Mouse (Mus musculus) forebrain, embryonic 12.5 days (tissue): ENCODE measurements around the gene Gm10142. TPM values are rescaled to one million over a fixed set of nuclear protein-coding genes. Genes with fewer than 3 reads are reported as not detected.
"Not testable (repeated sequence)": the region's sequence is repeated elsewhere in the genome, so short reads cannot be mapped to it uniquely, and the experiment has no call there.

Experiments used
- ATAC-seq: fragments of 200-750 bp; cut with Nextera tagmentation; 2 replicates; pipeline ENCODE4 v1.8.0; 2017; ENCODE audit warnings: moderate TSS enrichment; ENCODE audit not compliant: low FRiP score
- H3K27ac ChIP-seq: fragments of 300-500 bp; sonication (generic); 2 replicates; pipeline ENCODE4 v1.5.1; 2016; ENCODE audit warnings: mild to moderate bottlenecking
- H3K27me3 ChIP-seq: fragments of 300-500 bp; sonication (generic); 2 replicates; pipeline ENCODE4 v1.6.1; 2016; ENCODE audit warnings: mild to moderate bottlenecking
- H3K36me3 ChIP-seq: fragments of 300-500 bp; sonication (generic); replicated peaks from 2 replicates; pipeline ENCODE4 v1.6.1; 2016; ENCODE audit warnings: mild to moderate bottlenecking
- H3K4me1 ChIP-seq: fragments of 300-500 bp; sonication (generic); 2 replicates; pipeline ENCODE4 v1.6.1; 2016
- H3K4me2 ChIP-seq: fragments of 300-500 bp; sonication (generic); 2 replicates; pipeline ENCODE4 v1.6.1; 2016; ENCODE audit warnings: mild to moderate bottlenecking, moderate library complexity
- H3K4me3 ChIP-seq: fragments of 300-500 bp; sonication (generic); replicated peaks from 2 replicates; pipeline ENCODE4 v1.5.1; 2016; ENCODE audit warnings: mild to moderate bottlenecking
- H3K9ac ChIP-seq: fragments of 300-500 bp; sonication (generic); 2 replicates; pipeline ENCODE4 v1.6.1; 2016; ENCODE audit warnings: mild to moderate bottlenecking
- H3K9me3 ChIP-seq: fragments of 300-500 bp; sonication (generic); 2 replicates; pipeline ENCODE4 v1.6.1; 2016
- WGBS: fragments of 180-500 bp; shearing (Covaris S2); methylation state at CpG from one replicate; pipeline ENCODE4 v1.1.7; 2016; 5-methylcytosine and 5-hydroxymethylcytosine counted together
- polyA plus RNA-seq: library from polyadenylated mRNA; unstranded; fragments of >200 nt; fragmentation: Nextera tagmentation; extraction: Ambion mirVana; gene quantifications from 2 replicates; pipeline ENCODE4 v1.2.1, GENCODE M21; 2016

Gm10142 gene
- polyA plus RNA-seq, 1 experiment from 2014 or later = not detected

GRCm38 (mm10) chr10:77706326-77706725 lies 9.3 kb upstream of the Gm10142 start, which contains the start of gene Gm10272:
Gene Gm10272 (plus strand): TSS chr10:77706626.
- Histone ChIP-seq H3K4me2 (no peak within 1 kb of the TSS), H3K27me3 (no peaks in the 10 kb centered on the region), H3K27ac (no peak within 1 kb of the TSS), H3K9ac (no peak within 1 kb of the TSS), H3K9me3 (peaks cover 22% of the 10 kb centered on the region), H3K4me1 (no peaks in the 10 kb centered on the region), H3K36me3 (no peaks in the 10 kb centered on the region), H3K4me3 (no peak within 1 kb of the TSS)
- 96% methylated on average over 1 of the region's 1 CpGs for WGBS
- ATAC-seq = no peak

DNA sequence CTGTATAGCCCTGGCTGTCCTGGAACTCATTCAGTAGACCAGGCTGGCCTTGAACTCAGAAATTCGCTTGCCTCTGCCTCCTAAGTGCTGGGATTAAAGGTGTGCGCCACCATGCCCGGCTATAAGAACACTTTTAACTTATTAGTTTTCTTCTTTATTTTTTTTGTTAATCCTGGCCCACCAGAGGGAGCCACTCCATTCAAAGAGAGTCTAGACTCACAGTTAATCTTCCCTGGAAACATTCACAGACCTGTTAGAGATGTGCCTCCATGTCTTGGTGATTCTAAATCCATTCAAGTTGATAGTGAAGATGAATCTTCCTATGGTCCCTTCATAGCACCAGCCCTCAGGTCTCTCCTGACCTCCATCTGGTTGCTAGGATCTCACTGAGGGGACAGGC lies 5.8 kb upstream of the Gm10142 start:
- Histone ChIP-seq H3K9me3 (peaks cover 19% of the 10 kb centered on the region; the same call in 1 of the 2 replicates), H3K4me2 (no peak overlapping the region), H3K9ac (no peak overlapping the region), H3K27ac (no peak overlapping the region), H3K4me1 (no peaks in the 10 kb centered on the region), H3K36me3 (no peaks in the 10 kb centered on the region), H3K4me3 (no peak overlapping the region), H3K27me3 (no peaks in the 10 kb centered on the region)
- no peak for ATAC-seq
- 75% methylated on average over 3 of the region's 3 CpGs for WGBS

DNA sequence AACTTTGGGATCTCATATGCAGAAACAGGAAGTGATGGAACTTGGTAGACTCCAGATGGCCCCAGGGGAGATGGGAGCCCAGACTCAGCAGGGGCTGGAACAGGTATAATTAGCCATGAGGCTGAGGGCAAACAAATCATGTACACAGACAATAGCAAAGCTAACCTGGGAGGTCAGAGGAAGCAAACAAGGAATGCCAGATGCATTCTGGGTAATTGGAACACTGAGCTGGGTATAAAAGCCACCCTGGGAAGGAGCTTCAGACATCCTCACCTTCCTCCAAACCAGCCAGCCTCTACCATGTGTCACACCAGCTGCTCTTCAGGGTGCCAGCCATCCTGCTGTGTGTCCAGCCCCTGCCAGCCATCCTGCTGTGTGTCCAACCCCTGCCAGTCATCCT lies 4.5 kb upstream of the Gm10142 start, which contains the start of gene Gm10024:
Gm10024 (plus strand) TSS at position 301 of the 400 bp plus-strand sequence.
- H3K4me1 ChIP-seq, H3K9ac ChIP-seq, H3K4me3 ChIP-seq, H3K36me3 ChIP-seq, H3K4me2 ChIP-seq, ATAC-seq, H3K27me3 ChIP-seq, H3K27ac ChIP-seq: not testable (repeated sequence)
- peaks cover 15% of the 10 kb centered on the region; the same call in 1 of the 2 replicates for H3K9me3 ChIP-seq

- Histone ChIP-seq H3K4me2 (no peak overlapping the region), H3K27ac (no peak overlapping the region), H3K4me3 (no peak overlapping the region), H3K9ac (no peak overlapping the region), H3K4me1 (no peaks in the 10 kb centered on the region), H3K36me3 (no peaks in the 10 kb centered on the region), H3K9me3 (0 out of 2 replicates have a peak, but pooled peaks cover 9% of the 10 kb centered on the region), H3K27me3 (no peaks in the 10 kb centered on the region)
- no peak for ATAC-seq
- 79% methylated on average over 4 of the region's 4 CpGs for WGBS
These were observed 1.9 kb upstream of the Gm10142 start for GRCm38 (mm10) chr10:77713734-77714133.

GRCm38 (mm10) chr10:77720299-77720698 lies 4.7 kb downstream of the Gm10142 start, which contains the start of gene Krtap12-1:
Gene Krtap12-1 (plus strand): TSS chr10:77720599.
- H3K27me3 ChIP-seq, H3K4me1 ChIP-seq, H3K36me3 ChIP-seq, H3K27ac ChIP-seq, H3K4me3 ChIP-seq, H3K9ac ChIP-seq, H3K9me3 ChIP-seq, H3K4me2 ChIP-seq, ATAC-seq: not testable (repeated sequence)
- 88% methylated on average over 1 of the region's 1 CpGs for WGBS

DNA sequence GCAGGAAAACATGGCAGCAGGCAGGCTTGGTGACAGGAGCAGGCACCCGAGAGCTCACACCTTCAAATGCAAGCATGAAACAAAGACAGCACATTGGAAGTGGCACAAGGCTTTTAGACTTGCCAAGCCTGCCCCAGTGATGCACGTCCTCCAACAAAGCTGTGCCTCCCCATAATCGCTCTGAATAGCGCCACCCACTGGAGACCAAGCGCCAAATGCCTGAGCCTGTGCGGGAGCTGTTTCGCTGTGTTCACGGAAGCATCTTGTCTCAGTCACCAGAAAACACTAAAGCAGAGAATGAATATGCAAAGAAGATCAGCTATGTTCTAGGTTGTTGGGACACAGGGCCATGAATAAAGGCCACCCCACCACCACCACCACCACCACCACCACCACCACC lies 9.2 kb downstream of the Gm10142 start:
- H3K4me2 ChIP-seq = no peak overlapping the region
- H3K4me3 ChIP-seq = no peak overlapping the region
- H3K9me3 ChIP-seq = 0 out of 2 replicates have a peak, but pooled peaks cover 4% of the 10 kb centered on the region
- no peak overlapping the region for H3K27ac ChIP-seq
- no peak overlapping the region for H3K9ac ChIP-seq
- no peaks in the 10 kb centered on the region for H3K36me3 ChIP-seq
- H3K4me1 ChIP-seq = no peaks in the 10 kb centered on the region
- WGBS = 76% methylated on average over 8 of the region's 8 CpGs
- ATAC-seq = no peak
- H3K27me3 ChIP-seq = no peaks in the 10 kb centered on the region

DNA sequence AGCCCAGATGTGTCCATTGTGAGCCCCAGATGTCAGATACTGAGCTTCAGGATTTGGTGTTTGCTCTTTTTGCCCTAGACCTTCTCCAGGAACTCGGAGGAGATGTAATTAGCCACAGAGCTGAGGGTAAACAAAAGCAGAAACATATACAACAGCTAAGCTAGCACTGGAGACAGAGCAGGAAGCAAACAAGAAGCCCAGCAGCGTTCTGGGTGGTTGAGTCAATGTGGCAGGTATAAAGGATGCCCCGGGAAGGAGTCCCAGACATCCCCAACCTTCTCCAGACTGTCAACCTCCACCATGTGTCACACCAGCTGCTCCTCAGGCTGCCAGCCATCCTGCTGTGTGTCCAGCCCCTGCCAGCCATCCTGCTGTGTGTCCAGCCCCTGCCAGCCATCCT lies 10.6 kb downstream of the Gm10142 start, which contains the start of gene Gm10100:
Gm10100 (plus strand) TSS at position 301 of the 400 bp plus-strand sequence.
- no peak within 1 kb of the TSS for H3K4me2 ChIP-seq
- no peaks in the 10 kb centered on the region for H3K36me3 ChIP-seq
- no peaks in the 10 kb centered on the region for H3K4me1 ChIP-seq
- no peak within 1 kb of the TSS for H3K27ac ChIP-seq
- ATAC-seq = no peak
- H3K9me3 ChIP-seq = no peaks in the 10 kb centered on the region
- WGBS = 32% methylated on average over 3 of the region's 3 CpGs
- no peak within 1 kb of the TSS for H3K4me3 ChIP-seq
- no peaks in the 10 kb centered on the region for H3K27me3 ChIP-seq
- no peak within 1 kb of the TSS for H3K9ac ChIP-seq

- Histone ChIP-seq H3K9me3 (no peaks in the 10 kb centered on the region), H3K36me3 (no peaks in the 10 kb centered on the region), H3K27ac (no peak overlapping the region), H3K4me2 (no peak overlapping the region), H3K4me3 (no peak overlapping the region), H3K4me1 (no peaks in the 10 kb centered on the region), H3K9ac (no peak overlapping the region), H3K27me3 (no peaks in the 10 kb centered on the region)
- 63% methylated on average over 4 of the region's 4 CpGs for WGBS
- no peak for ATAC-seq
These were observed 12.7 kb downstream of the Gm10142 start for GRCm38 (mm10) chr10:77728280-77728679.

- Histone ChIP-seq H3K4me3 (no peak overlapping the region), H3K27ac (no peak overlapping the region), H3K27me3 (no peaks in the 10 kb centered on the region), H3K9ac (no peak overlapping the region), H3K9me3 (no peaks in the 10 kb centered on the region), H3K4me2 (no peak overlapping the region), H3K36me3 (no peaks in the 10 kb centered on the region), H3K4me1 (no peaks in the 10 kb centered on the region)
- whole genome bisulfite sequencing = 59% methylated on average over 4 of the region's 4 CpGs
- ATAC-seq = no peak
These were observed 13.6 kb downstream of the Gm10142 start for GRCm38 (mm10) chr10:77729241-77729640.

DNA sequence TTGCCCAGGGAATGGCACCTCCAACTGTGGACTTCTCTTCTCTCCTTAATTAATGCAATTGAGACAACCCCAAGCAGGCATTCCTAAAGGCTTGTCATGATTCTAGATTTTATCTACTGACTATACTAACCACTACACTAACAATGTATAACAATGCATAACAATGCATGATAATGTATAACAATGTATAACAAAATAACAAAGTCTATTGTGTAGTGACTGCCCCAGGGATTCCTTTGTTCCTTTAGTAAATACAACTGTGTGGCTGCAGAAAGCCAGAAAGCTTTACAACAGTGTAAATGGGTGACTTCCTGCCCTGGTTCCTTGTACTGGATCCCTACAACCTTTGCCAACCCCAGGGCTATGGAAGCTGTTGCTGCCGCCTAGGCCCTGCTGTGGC lies 20.3 kb downstream of the Gm10142 start:
- ATAC-seq = no peak
- whole genome bisulfite sequencing = 82% methylated on average over 1 of the region's 1 CpGs

GRCm38 (mm10) chr10:77738929-77739328 lies 23.3 kb downstream of the Gm10142 start:
- Histone ChIP-seq H3K36me3 (no peaks in the 10 kb centered on the region), H3K4me3 (no peak overlapping the region), H3K27me3 (no peaks in the 10 kb centered on the region), H3K9ac (no peak overlapping the region), H3K9me3 (no peaks in the 10 kb centered on the region), H3K4me2 (no peak overlapping the region), H3K4me1 (peaks cover 17% of the 10 kb centered on the region), H3K27ac (no peak overlapping the region)
- 93% methylated on average over 4 of the region's 4 CpGs for WGBS
- ATAC-seq = no peak

More for the DNA sequence above, 20.3 kb downstream of the Gm10142 start:
- Histone ChIP-seq H3K27ac (no peak overlapping the region), H3K36me3 (no peaks in the 10 kb centered on the region), H3K9me3 (no peaks in the 10 kb centered on the region), H3K27me3 (no peaks in the 10 kb centered on the region), H3K4me3 (no peak overlapping the region), H3K9ac (no peak overlapping the region), H3K4me2 (no peak overlapping the region), H3K4me1 (peaks cover 12% of the 10 kb centered on the region)

DNA sequence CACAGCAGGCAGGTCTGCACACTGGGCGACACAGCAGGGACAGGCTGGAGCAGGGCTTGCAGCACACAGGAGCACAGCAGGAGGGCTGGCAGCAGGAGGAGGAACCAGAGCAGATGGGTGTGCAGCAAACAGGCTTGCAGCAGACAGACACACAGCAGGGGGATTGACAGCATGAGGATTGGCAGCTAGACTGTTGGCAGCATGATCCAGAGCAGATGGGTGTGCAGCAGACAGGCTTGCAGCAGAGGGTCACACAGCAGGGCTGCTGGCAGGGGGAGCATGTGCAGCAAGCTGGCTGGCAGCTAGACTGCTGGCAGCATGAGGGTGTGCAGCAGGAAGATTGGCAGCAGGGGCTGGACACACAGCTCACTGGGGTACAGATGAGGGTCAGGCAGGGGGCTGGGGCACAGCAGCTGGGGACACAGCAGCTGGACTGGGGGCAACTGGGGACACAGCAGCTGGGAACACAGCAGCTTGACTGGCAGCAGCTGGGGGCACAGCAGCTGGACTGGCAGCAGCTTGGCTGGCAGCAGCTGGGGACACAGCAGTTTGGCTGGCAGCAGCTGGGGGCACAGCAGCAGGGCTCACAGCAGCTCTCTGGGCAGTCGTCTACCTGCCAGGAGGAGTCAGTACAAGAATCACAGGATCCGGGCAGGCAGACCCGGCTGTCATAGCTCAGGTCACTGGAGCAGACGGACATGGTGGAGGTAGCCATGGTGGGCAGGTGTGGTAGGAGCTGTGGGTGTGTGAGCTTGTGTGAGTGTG lies 26.5 kb downstream of the Gm10142 start, which contains the start of gene Gm18596:
Gm18596 (minus strand) TSS at position 715 of the 765 bp plus-strand sequence.
- not testable (repeated sequence) for H3K9ac ChIP-seq, H3K4me3 ChIP-seq, H3K4me2 ChIP-seq, H3K9me3 ChIP-seq, H3K36me3 ChIP-seq, H3K27me3 ChIP-seq, ATAC-seq
- Histone ChIP-seq H3K4me1 (peaks cover 16% of the 10 kb centered on the region), H3K27ac (peak within 1 kb of the TSS; percentile 43; the same call in 1 of the 2 replicates)
- 59% methylated on average over 5 of the region's 5 CpGs for WGBS

- 83% methylated on average over 1 of the region's 1 CpGs for WGBS
- H3K27me3 ChIP-seq, H3K36me3 ChIP-seq: not testable (repeated sequence)
These were observed 35.1 kb downstream of the Gm10142 start for GRCm38 (mm10) chr10:77750686-77751085.

More at GRCm38 (mm10) chr10:77750686-77751085, 35.1 kb downstream of the Gm10142 start:
- not testable (repeated sequence) for H3K4me3 ChIP-seq, H3K27ac ChIP-seq, ATAC-seq, H3K4me1 ChIP-seq, H3K9me3 ChIP-seq, H3K9ac ChIP-seq, H3K4me2 ChIP-seq
